Mouse (Mus musculus) CH12.LX (cell line): Measurements from ENCODE around the gene Triml1. TPM values are rescaled to one million over a fixed set of nuclear protein-coding genes. Genes with fewer than 3 reads are reported as not detected.

Experiments used
- DNase-seq: peaks from one replicate; pipeline ENCODE4 v3.0.0-alpha.2; 2013; ENCODE audit errors: extremely low read depth
- H3K27ac ChIP-seq: 2 replicates; pipeline ENCODE4 v1.5.1; 2012; ENCODE audit warnings: low read depth, mild to moderate bottlenecking, control low read depth, moderate library complexity; ENCODE audit not compliant: insufficient read depth
- H3K27me3 ChIP-seq: replicated peaks from 2 replicates; pipeline ENCODE3; 2012; ENCODE audit warnings: inconsistent platforms
- H3K36me3 ChIP-seq, 2 experiments: replicated peaks in 1 of 2; 2 replicates each; pipeline versions ENCODE3 to v1.6.1; 2012; ENCODE audit warnings: inconsistent platforms in 1 of 2, low read length in 1 of 2, mild to moderate bottlenecking in 1 of 2, mixed read lengths in 1 of 2, moderate library complexity in 1 of 2; ENCODE audit not compliant: control insufficient read depth in 1 of 2, insufficient read depth in 1 of 2
- H3K4me1 ChIP-seq, 2 experiments: 2 replicates each; pipeline ENCODE4 v1.6.1; 2012; ENCODE audit warnings: inconsistent platforms in 1 of 2, moderate library complexity in 1 of 2; ENCODE audit not compliant: insufficient read depth in 2 of 2, control insufficient read depth in 1 of 2
- H3K4me2 ChIP-seq: 2 replicates; pipeline ENCODE4 v1.6.1; 2012; ENCODE audit warnings: low read depth, mild to moderate bottlenecking, control low read depth; ENCODE audit not compliant: poor library complexity, insufficient read depth, severe bottlenecking
- H3K4me3 ChIP-seq, 3 experiments: fragments of 150-350 bp in 1 of 3; sonication (generic) in 1 of 3; replicated peaks in 1 of 3; 2 replicates each; pipeline versions ENCODE3 to v1.5.1; 2011 to 2012; ENCODE audit warnings: low read depth in 2 of 3, low read length in 2 of 3, mild to moderate bottlenecking in 2 of 3, moderate library complexity in 2 of 3, control low read depth in 1 of 3, improper control_type of control experiment in 1 of 3, inconsistent platforms in 1 of 3, mixed read lengths in 1 of 3; ENCODE audit not compliant: poor library complexity in 1 of 3
- H3K79me2 ChIP-seq: replicated peaks from 2 replicates; pipeline ENCODE4 v1.6.1; 2012; ENCODE audit warnings: mild to moderate bottlenecking, moderate library complexity; ENCODE audit not compliant: control insufficient read depth, poor library complexity, insufficient read depth, severe bottlenecking; ENCODE audit errors: extremely low read depth
- H3K9ac ChIP-seq: 2 replicates; pipeline ENCODE4 v1.6.1; 2012; ENCODE audit warnings: low read depth, mild to moderate bottlenecking, control low read depth, moderate library complexity; ENCODE audit not compliant: insufficient read depth
- H3K9me3 ChIP-seq: replicated peaks from 2 replicates; pipeline ENCODE3; 2012; ENCODE audit warnings: low read length, inconsistent platforms, mixed read lengths
- BHLHE40 ChIP-seq: IDR thresholded peaks from 2 replicates; pipeline ENCODE4 v1.6.1; 2011; ENCODE audit warnings: mild to moderate bottlenecking, low read depth, low read length, improper control_type of control experiment
- E2F4 ChIP-seq: IDR thresholded peaks from 2 replicates; pipeline ENCODE4 v1.6.1; 2011; ENCODE audit warnings: low read depth, low read length, improper control_type of control experiment; ENCODE audit not compliant: insufficient replicate concordance
- JUND ChIP-seq: conservative IDR thresholded peaks from 2 replicates; pipeline ENCODE4 v1.6.1; 2011; ENCODE audit warnings: low read depth, low read length, improper control_type of control experiment
- MEF2A ChIP-seq: IDR thresholded peaks from 2 replicates; pipeline ENCODE4 v1.6.1; 2014; ENCODE audit warnings: low read depth, mild to moderate bottlenecking, inconsistent platforms, low read length, improper control_type of control experiment, borderline replicate concordance
- MXI1 ChIP-seq: IDR thresholded peaks from 2 replicates; pipeline ENCODE4 v1.6.1; 2011; ENCODE audit warnings: mild to moderate bottlenecking, low read depth, low read length, improper control_type of control experiment
- MYC ChIP-seq: IDR thresholded peaks from 2 replicates; pipeline ENCODE4 v1.6.1; 2011; ENCODE audit warnings: low read depth, mild to moderate bottlenecking, improper control_type of control experiment, low read length
- PAX5 ChIP-seq: IDR thresholded peaks from 2 replicates; pipeline ENCODE4 v1.6.1; 2012; ENCODE audit warnings: low read length, inconsistent platforms, mixed read lengths
- POLR2A ChIP-seq: IDR thresholded peaks from 2 replicates; pipeline ENCODE4 v1.6.1; 2011; ENCODE audit warnings: low read depth, mild to moderate bottlenecking, improper control_type of control experiment, low read length
- POLR2AphosphoS2 ChIP-seq: IDR thresholded peaks from 2 replicates; pipeline ENCODE4 v1.6.1; 2011; ENCODE audit warnings: low read depth, low read length, improper control_type of control experiment
- RAD21 ChIP-seq: IDR thresholded peaks from 2 replicates; pipeline ENCODE4 v1.6.1; 2011; ENCODE audit warnings: low read depth, mild to moderate bottlenecking, low read length, improper control_type of control experiment, moderate library complexity
- RCOR1 ChIP-seq: conservative IDR thresholded peaks from 2 replicates; pipeline ENCODE4 v1.6.1; 2012; ENCODE audit warnings: low read depth, mild to moderate bottlenecking, inconsistent platforms, low read length, improper control_type of control experiment
- SMC3 ChIP-seq: IDR thresholded peaks from 2 replicates; pipeline ENCODE4 v1.6.1; 2011; ENCODE audit warnings: low read depth, low read length, improper control_type of control experiment
- TCF12 ChIP-seq: IDR thresholded peaks from 2 replicates; pipeline ENCODE4 v1.6.1; 2014; ENCODE audit warnings: low read depth, mild to moderate bottlenecking, inconsistent platforms, low read length, improper control_type of control experiment
- ZC3H11A ChIP-seq: IDR thresholded peaks from 2 replicates; pipeline ENCODE4 v1.6.1; 2012; ENCODE audit warnings: low read depth, mild to moderate bottlenecking, inconsistent platforms, low read length, improper control_type of control experiment
- ZKSCAN1 ChIP-seq: IDR thresholded peaks from 2 replicates; pipeline ENCODE4 v1.6.1; 2012; ENCODE audit warnings: low read depth, inconsistent platforms, low read length, improper control_type of control experiment, borderline replicate concordance
- ZMIZ1 ChIP-seq: IDR thresholded peaks from 2 replicates; pipeline ENCODE4 v1.6.1; 2012; ENCODE audit warnings: low read depth, mild to moderate bottlenecking, inconsistent platforms, low read length, improper control_type of control experiment
- ZNF384 ChIP-seq: IDR thresholded peaks from 2 replicates; pipeline ENCODE4 v1.6.1; 2012; ENCODE audit warnings: low read depth, low read length, improper control_type of control experiment, inconsistent platforms
- dilution Hi-C: fragments of 300-500 bp; cut with MboI; formaldehyde crosslinking; loops from 2 replicates; pipeline ENCODE4 v1.14.3; 2020; ENCODE audit warnings: low sequenced_read_pairs; ENCODE audit not compliant: extremely low pct_unique_long_range_greater_than_20kb, extremely low pct_ligation_motif_present
- in situ Hi-C: fragments of 300-500 bp; cut with MboI; formaldehyde crosslinking; loops from 3 replicates; pipeline ENCODE4 v1.14.3; 2019; ENCODE audit warnings: low sequenced_read_pairs, low pct_ligation_motif_present, low pct_unique_long_range_greater_than_20kb, mixed read lengths
- polyA plus RNA-seq: library from polyadenylated mRNA; unstranded; fragments of >175 nt; gene quantifications from 2 replicates; pipeline ENCODE4 v1.2.1, GENCODE M21; 2012; ENCODE audit warnings: low read depth; ENCODE audit not compliant: insufficient read length
- total RNA-seq, 2 experiments: library from RNA; depleted of rRNA; stranded (reverse); fragments of 300-350 nt in 1 of 2; fragments of >200 nt in 1 of 2; gene quantifications; 2 replicates each; pipeline ENCODE4 v1.2.3; 2012 to 2014

Triml1 gene
- total and polyA plus RNA-seq, 3 experiments, result not detected

DNA sequence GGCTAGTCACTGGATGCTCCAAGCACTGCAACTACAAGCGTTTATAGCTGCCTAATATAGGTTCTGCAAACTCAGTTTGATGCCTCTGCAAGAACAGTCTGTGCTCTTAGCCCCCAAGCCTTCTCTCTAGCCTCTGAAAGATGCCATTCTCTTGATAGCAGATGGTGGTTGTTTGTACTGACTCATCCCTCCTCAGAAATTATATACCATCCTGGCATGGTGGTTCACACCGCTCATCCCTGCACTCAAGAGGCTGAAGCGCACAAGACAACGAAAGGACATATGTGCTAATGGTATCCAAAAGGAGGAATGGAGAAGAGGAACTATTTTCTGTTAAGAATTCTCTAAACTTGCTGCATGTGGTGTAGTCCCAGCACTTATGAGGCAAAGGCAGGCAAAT is 26.8 kb upstream of the Triml1 start:
- Histone ChIP-seq H3K36me3 (no peaks in the 10 kb centered on the region), H3K4me1 (no peaks in the 10 kb centered on the region), H3K4me3 (no peak overlapping the region), H3K9ac (no peak overlapping the region), H3K79me2 (no peaks in the 10 kb centered on the region), H3K9me3 (peaks cover 50% of the 10 kb centered on the region), H3K27me3 (no peaks in the 10 kb centered on the region), H3K4me2 (no peak overlapping the region), H3K27ac (no peak overlapping the region)
- no peak for TF ChIP-seq MYC
- no peak for DNase-seq
- dilution Hi-C loops, result no loop called here
- in situ Hi-C loops, result no loop called here

DNA sequence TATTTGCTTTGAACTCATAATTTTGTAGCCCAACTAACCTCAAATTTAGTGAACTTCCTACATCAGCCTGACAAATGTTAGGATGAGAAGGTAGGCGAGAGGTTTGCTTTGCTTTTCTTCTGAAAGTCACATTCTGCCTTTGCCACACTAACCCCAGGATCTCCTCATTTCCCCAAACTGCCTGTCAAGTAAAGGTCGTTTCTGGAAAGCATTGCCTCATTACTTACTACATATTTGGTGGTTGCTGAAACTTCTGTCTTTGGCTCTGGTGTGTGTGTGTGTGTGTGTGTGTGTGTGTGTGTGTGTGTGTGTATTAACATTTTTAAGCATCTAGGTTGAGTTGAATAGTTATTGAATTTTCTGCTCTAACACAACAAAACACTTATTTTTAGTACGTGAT is 23.2 kb upstream of the Triml1 start:
- no peaks in the 10 kb centered on the region for H3K79me2 ChIP-seq
- dilution Hi-C loops, result no loop called here
- TF ChIP-seq MYC (no peak), ZKSCAN1 (no peak), E2F4 (no peak), MEF2A (no peak), ZC3H11A (no peak), JUND (no peak), POLR2AphosphoS2 (no peak), RAD21 (no peak), MXI1 (no peak), RCOR1 (no peak), BHLHE40 (no peak), TCF12 (no peak), PAX5 (no peak), ZMIZ1 (no peak), ZNF384 (no peak), SMC3 (no peak), POLR2A (no peak)
- H3K9me3 ChIP-seq, result peaks cover 71% of the 10 kb centered on the region
- H3K4me3 ChIP-seq, result no peak overlapping the region
- no peak overlapping the region for H3K27ac ChIP-seq
- H3K9ac ChIP-seq, result no peak overlapping the region
- in situ Hi-C loops, result no loop called here
- no peak overlapping the region for H3K4me2 ChIP-seq
- no peaks in the 10 kb centered on the region for H3K4me1 ChIP-seq
- H3K36me3 ChIP-seq, result no peaks in the 10 kb centered on the region
- no peak for DNase-seq
- H3K27me3 ChIP-seq, result no peaks in the 10 kb centered on the region
